Mouse (Mus musculus) spleen, adult 2 months (tissue): ENCODE data around the gene Mis18a.

Source experiments
- CTCF ChIP-seq: fragments of 200-500 bp; IDR thresholded peaks from 2 replicates; pipeline ENCODE4 v1.5.1; 2011; ENCODE audit warnings: mild to moderate bottlenecking, inconsistent platforms; ENCODE audit not compliant: insufficient read depth, insufficient read length, insufficient replicate concordance; ENCODE audit errors: extremely low read depth
- POLR2A ChIP-seq: fragments of 200-500 bp; IDR thresholded peaks from 2 replicates; pipeline ENCODE4 v1.6.1; 2011; ENCODE audit warnings: low read depth, low read length, inconsistent platforms

GRCm38 (mm10) chr16:90696306-90696705 lies 30.9 kb downstream of the Mis18a start:
- TF ChIP-seq POLR2A (no peak), CTCF (no peak)
